Mouse (Mus musculus): ENCODE data around the gene Brdt. TPM values are rescaled to one million over a fixed set of nuclear protein-coding genes. Genes with fewer than 3 reads are reported as not detected.

The Brdt gene
- polyA plus RNA-seq, 1 experiment from 2014 or later: 1.4 TPM

GRCm38 (mm10) chr5:107320703-107321102 is 10.3 kb upstream of the Brdt start:
- H3K27ac ChIP-seq: no peak overlapping the region

GRCm38 (mm10) chr5:107340404-107340803 is 9.4 kb downstream of the Brdt start:
- WGBS: 62% methylated on average over 3 of the region's 3 CpGs
- H3K27ac ChIP-seq: no peak overlapping the region

More at GRCm38 (mm10) chr5:107320703-107321102, 10.3 kb upstream of the Brdt start:
- H3K9ac ChIP-seq (ENCODE audit: low read depth, low read length): no peak overlapping the region
- ATAC-seq (replicated peaks; ENCODE audit: low FRiP score, low read depth) (no peak), DNase-seq (ENCODE audit: low spot score) (peak; percentile 83)
- peak; percentile 96 for TF ChIP-seq CTCF (IDR thresholded peaks at IDR 0.05; ENCODE audit: low read depth)
- H3K36me3 ChIP-seq (ENCODE audit: insufficient read depth, low read length): no peaks in the 10 kb centered on the region
- 0% methylated on average over 1 of the region's 1 CpGs for WGBS
- H3K27me3 ChIP-seq (ENCODE audit: insufficient read depth, low read length): no peaks in the 10 kb centered on the region
- no peak overlapping the region for H3K4me3 ChIP-seq (replicated peaks; ENCODE audit: low read depth, low read length)
- H3K4me1 ChIP-seq (replicated peaks; ENCODE audit: insufficient read depth, low read length): no peaks in the 10 kb centered on the region
- no peak overlapping the region for H3K4me2 ChIP-seq (ENCODE audit: low read length)
- H3K9me3 ChIP-seq (replicated peaks; ENCODE audit: low read length): no peaks in the 10 kb centered on the region

GRCm38 (mm10) chr5:107342891-107343290 is 11.9 kb downstream of the Brdt start:
- no peak overlapping the region for H3K9ac ChIP-seq (ENCODE audit: low read depth, low read length)
- H3K4me1 ChIP-seq (replicated peaks; ENCODE audit: insufficient read depth, low read length): no peaks in the 10 kb centered on the region
- no peaks in the 10 kb centered on the region for H3K9me3 ChIP-seq (replicated peaks; ENCODE audit: low read length)
- no peak for TF ChIP-seq CTCF (IDR thresholded peaks at IDR 0.05; ENCODE audit: low read depth)
- H3K27me3 ChIP-seq (ENCODE audit: insufficient read depth, low read length): no peaks in the 10 kb centered on the region
- WGBS: 89% methylated on average over 6 of the region's 6 CpGs
- H3K36me3 ChIP-seq (ENCODE audit: insufficient read depth, low read length): no peaks in the 10 kb centered on the region
- H3K4me3 ChIP-seq (replicated peaks; ENCODE audit: low read depth, low read length): no peak overlapping the region
- H3K27ac ChIP-seq: no peak overlapping the region
- ATAC-seq (replicated peaks; ENCODE audit: low FRiP score, low read depth) (no peak), DNase-seq (ENCODE audit: low spot score) (no peak)
- H3K4me2 ChIP-seq (ENCODE audit: low read length): no peak overlapping the region

More at GRCm38 (mm10) chr5:107340404-107340803, 9.4 kb downstream of the Brdt start:
- H3K4me2 ChIP-seq (ENCODE audit: low read length): no peak overlapping the region
- DNase-seq (ENCODE audit: low spot score) (peak; percentile 48), ATAC-seq (replicated peaks; ENCODE audit: low FRiP score, low read depth) (no peak)
- H3K36me3 ChIP-seq (ENCODE audit: insufficient read depth, low read length): no peaks in the 10 kb centered on the region
- H3K9me3 ChIP-seq (replicated peaks; ENCODE audit: low read length): no peaks in the 10 kb centered on the region
- no peak overlapping the region for H3K4me3 ChIP-seq (replicated peaks; ENCODE audit: low read depth, low read length)
- no peaks in the 10 kb centered on the region for H3K27me3 ChIP-seq (ENCODE audit: insufficient read depth, low read length)
- H3K9ac ChIP-seq (ENCODE audit: low read depth, low read length): no peak overlapping the region
- TF ChIP-seq CTCF (IDR thresholded peaks at IDR 0.05; ENCODE audit: low read depth): no peak
- H3K4me1 ChIP-seq (replicated peaks; ENCODE audit: insufficient read depth, low read length): no peaks in the 10 kb centered on the region

- DNase-seq (ENCODE audit: low spot score) (peak; percentile 33), ATAC-seq (replicated peaks; ENCODE audit: low FRiP score, low read depth) (no peak)
- TF ChIP-seq CTCF (IDR thresholded peaks at IDR 0.05; ENCODE audit: low read depth): peak; percentile 65
- no peak overlapping the region for H3K4me3 ChIP-seq (replicated peaks; ENCODE audit: low read depth, low read length)
- no peaks in the 10 kb centered on the region for H3K27me3 ChIP-seq (ENCODE audit: insufficient read depth, low read length)
- WGBS: 38% methylated on average over 1 of the region's 1 CpGs
- no peaks in the 10 kb centered on the region for H3K9me3 ChIP-seq (replicated peaks; ENCODE audit: low read length)
- H3K27ac ChIP-seq: no peak overlapping the region
- no peaks in the 10 kb centered on the region for H3K36me3 ChIP-seq (ENCODE audit: insufficient read depth, low read length)
- no peak overlapping the region for H3K9ac ChIP-seq (ENCODE audit: low read depth, low read length)
- H3K4me2 ChIP-seq (ENCODE audit: low read length): no peak overlapping the region
- no peaks in the 10 kb centered on the region for H3K4me1 ChIP-seq (replicated peaks; ENCODE audit: insufficient read depth, low read length)
Observed at GRCm38 (mm10) chr5:107346214-107346613, 15.3 kb downstream of the Brdt start.

GRCm38 (mm10) chr5:107352566-107352965 is 21.6 kb downstream of the Brdt start:
- H3K4me2 ChIP-seq (ENCODE audit: low read length): no peak overlapping the region
- WGBS: 84% methylated on average over 1 of the region's 1 CpGs
- TF ChIP-seq CTCF (IDR thresholded peaks at IDR 0.05; ENCODE audit: low read depth): no peak

GRCm38 (mm10) chr5:107353981-107354380 is 23.0 kb downstream of the Brdt start:
- DNase-seq (ENCODE audit: low spot score): no peak
- TF ChIP-seq CTCF (IDR thresholded peaks at IDR 0.05; ENCODE audit: low read depth): no peak
- Histone ChIP-seq H3K9me3 (replicated peaks; ENCODE audit: low read length) (no peaks in the 10 kb centered on the region), H3K4me1 (replicated peaks; ENCODE audit: insufficient read depth, low read length) (no peaks in the 10 kb centered on the region), H3K27ac (no peak overlapping the region), H3K4me3 (replicated peaks; ENCODE audit: low read depth, low read length) (no peak overlapping the region), H3K36me3 (ENCODE audit: insufficient read depth, low read length) (no peaks in the 10 kb centered on the region), H3K9ac (ENCODE audit: low read depth, low read length) (no peak overlapping the region), H3K27me3 (ENCODE audit: insufficient read depth, low read length) (no peaks in the 10 kb centered on the region), H3K4me2 (ENCODE audit: low read length) (no peak overlapping the region)
- WGBS: 38% methylated on average over 3 of the region's 3 CpGs
- ATAC-seq (replicated peaks; ENCODE audit: low FRiP score, low read depth): no peak

More at GRCm38 (mm10) chr5:107352566-107352965, 21.6 kb downstream of the Brdt start:
- Histone ChIP-seq H3K9me3 (replicated peaks; ENCODE audit: low read length) (no peaks in the 10 kb centered on the region), H3K9ac (ENCODE audit: low read depth, low read length) (no peak overlapping the region), H3K27ac (no peak overlapping the region), H3K27me3 (ENCODE audit: insufficient read depth, low read length) (no peaks in the 10 kb centered on the region), H3K4me3 (replicated peaks; ENCODE audit: low read depth, low read length) (no peak overlapping the region), H3K4me1 (replicated peaks; ENCODE audit: insufficient read depth, low read length) (no peaks in the 10 kb centered on the region), H3K36me3 (ENCODE audit: insufficient read depth, low read length) (no peaks in the 10 kb centered on the region)
- no peak for DNase-seq (ENCODE audit: low spot score)
- ATAC-seq (replicated peaks; ENCODE audit: low FRiP score, low read depth): no peak

- TF ChIP-seq CTCF (IDR thresholded peaks at IDR 0.05; ENCODE audit: low read depth): no peak
- Histone ChIP-seq H3K27ac (no peak overlapping the region), H3K4me3 (replicated peaks; ENCODE audit: low read depth, low read length) (no peak overlapping the region), H3K9me3 (replicated peaks; ENCODE audit: low read length) (no peaks in the 10 kb centered on the region), H3K4me1 (replicated peaks; ENCODE audit: insufficient read depth, low read length) (no peaks in the 10 kb centered on the region), H3K9ac (ENCODE audit: low read depth, low read length) (no peak overlapping the region), H3K4me2 (ENCODE audit: low read length) (no peak overlapping the region), H3K27me3 (ENCODE audit: insufficient read depth, low read length) (no peaks in the 10 kb centered on the region), H3K36me3 (ENCODE audit: insufficient read depth, low read length) (no peaks in the 10 kb centered on the region)
- WGBS: 40% methylated on average over 1 of the region's 1 CpGs
- DNase-seq (ENCODE audit: low spot score) (no peak), ATAC-seq (replicated peaks; ENCODE audit: low FRiP score, low read depth) (no peak)
Observed at GRCm38 (mm10) chr5:107355801-107356200, 24.8 kb downstream of the Brdt start.
